ENCODE assay signal across 24 mouse cellular contexts in the genomic region with DNA sequence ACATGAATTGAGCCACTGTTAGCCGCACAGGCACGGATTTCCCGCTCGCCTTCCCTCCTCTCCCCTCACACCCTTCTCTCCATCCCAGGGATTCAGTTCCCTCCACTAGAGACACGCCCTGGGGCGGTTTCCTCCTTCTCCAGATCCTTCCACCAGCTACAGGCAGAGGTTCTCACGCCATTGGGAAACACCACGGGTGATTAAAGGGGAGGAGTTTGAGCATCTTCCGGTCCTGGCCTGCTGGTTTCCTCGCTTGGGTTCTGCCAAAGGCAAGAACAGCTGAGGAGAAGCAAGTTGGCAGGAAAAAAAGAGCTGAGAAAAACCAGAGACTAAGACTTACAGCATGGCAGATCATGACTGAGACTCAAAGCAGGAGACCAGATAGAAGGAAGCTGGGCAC. TPM values are rescaled to one million over a fixed set of nuclear protein-coding genes. Genes with fewer than 3 reads are reported as not detected.
A peak's percentile ranks its signal among the peaks of the same experiment; 100 is the strongest.
DNase-seq lines count a peak whose midpoint lies in the region; ATAC-seq lines count a peak whose summit lies in the region.
"Had no signal": no experiment of that assay in that cellular context is flagged by ENCODE, and none has a peak within 500 bp of the region (broad histone marks: within the 10 kb centered on the region; RNA-seq: fewer than 3 reads in every experiment).

No protein-coding gene starts in this region.

- peak; percentile 54 for DNase-seq in lung, postnatal 10 days
- DNase-seq in lung, postnatal 36 days, result no peak
- DNase-seq in NIH3T3 (ENCODE audit: low read depth), result peak; percentile 48
- DNase-seq in adrenal gland, postnatal 14 days, result no peak
- DNase-seq in left cerebral cortex, postnatal 14 days (ENCODE audit: low spot score in 2 of 2), result no peak
- DNase-seq: adrenal gland, postnatal 10 days; cerebellum, adult 11-12 months; cerebellum, adult 9-11 months; gastrocnemius, adult 2 months; heart, postnatal 36 days; kidney, adult 9 months; kidney, postnatal 14 days; left cerebral cortex, postnatal 4 days; lung, embryonic 14.5 days; right cerebral cortex, postnatal 25 days; thymus, postnatal 14 days had no signal

- intact Hi-C loops in left cerebral cortex, postnatal 14 days (cut with DNase I), result loop anchor here (10.0 kb wide), 1 partner anchor 169 kb away; no protein-coding TSS in a partner anchor

- ATAC-seq in common myeloid progenitor, adult 5-6 weeks (replicated peaks; ENCODE audit: low read depth, poor library complexity, severe bottlenecking), result peak; percentile 60
- ATAC-seq in megakaryocyte progenitor cell, adult 5-6 weeks (replicated peaks; ENCODE audit: poor library complexity), result peak; percentile 86
- no peak for ATAC-seq in CD4-positive, CD25-positive, alpha-beta regulatory T cell, adult 4 months
- ATAC-seq: forebrain, embryonic 15.5 days; intestine, embryonic 16.5 days; midbrain, embryonic 13.5 days had no signal

RNA-seq across cellular contexts. Expression of gene Rerg, which starts 6.7 kb away (rescaled TPM):
- total RNA-seq in common myeloid progenitor, adult 5-6 weeks (2017), result not detected in 2 replicates
- total RNA-seq in megakaryocyte progenitor cell, adult 5-6 weeks (2015), result 0.22 TPM in 1 of 2 replicates, not detected in the other
- total RNA-seq in megakaryocyte progenitor cell, adult 5-6 weeks (2017), result not detected in 2 replicates
- 103 and 108 TPM in 2 replicates for total RNA-seq in adrenal gland, postnatal 14 days (2021)
- 1 to 10 TPM; 8.1 to 9.3 TPM for total RNA-seq in left cerebral cortex, postnatal 14 days (2021)
- not detected for polyA plus RNA-seq in CD4-positive, CD25-positive, alpha-beta regulatory T cell, adult 4 months (2017; shearing (Covaris generic))
- total RNA-seq: megakaryocyte-erythroid progenitor cell, adult 5-6 weeks; neutrophil, adult 5-6 weeks had no signal

Comparison
In these comparisons a context has a peak if more than half of its experiments do, and no peak if none do; other contexts are left out.
1. DNase-seq: peak in lung, postnatal 10 days (single experiment) and NIH3T3 (single experiment); none in lung, postnatal 36 days (single experiment), adrenal gland, postnatal 14 days (single experiment) and left cerebral cortex, postnatal 14 days (0 of 2).
2. RNA of gene Rerg, which starts 6.7 kb away (total RNA-seq): 103 to 108 TPM in adrenal gland, postnatal 14 days; 8.1 to 9.3 TPM in left cerebral cortex, postnatal 14 days, not detected in common myeloid progenitor, adult 5-6 weeks and 0.22 TPM in megakaryocyte progenitor cell, adult 5-6 weeks; every median in the first group is over 10 times any median in the second.